Mouse (Mus musculus) bone marrow macrophage, adult 2 months (primary cell): Measurements from ENCODE around the gene Fgfr2. TPM values are rescaled to one million over a fixed set of nuclear protein-coding genes. Genes with fewer than 3 reads are reported as not detected.
"Not testable (repeated sequence)": the region's sequence is repeated elsewhere in the genome, so short reads cannot be mapped to it uniquely, and the experiment has no call there.

ENCODE experiments used
- H3K27ac ChIP-seq: 2 replicates; pipeline ENCODE4 v1.5.1; 2012; ENCODE audit warnings: low read depth, low read length; ENCODE audit not compliant: insufficient read depth
- H3K4me1 ChIP-seq: 2 replicates; pipeline ENCODE4 v1.6.1; 2012; ENCODE audit warnings: low read length; ENCODE audit not compliant: control insufficient read depth, insufficient read depth
- H3K4me3 ChIP-seq: 2 replicates; pipeline ENCODE4 v1.5.1; 2012; ENCODE audit warnings: mild to moderate bottlenecking, low read length, moderate library complexity; ENCODE audit not compliant: insufficient read depth
- CTCF ChIP-seq: IDR thresholded peaks from 2 replicates; pipeline ENCODE4 v1.5.1; 2012; ENCODE audit warnings: low read depth, mild to moderate bottlenecking, low read length, moderate library complexity
- POLR2A ChIP-seq: IDR thresholded peaks from 2 replicates; pipeline ENCODE4 v1.6.1; 2012; ENCODE audit warnings: mild to moderate bottlenecking, low read depth, low read length, borderline replicate concordance
- polyA plus RNA-seq: library from polyadenylated mRNA; stranded (reverse); fragments of >200 nt; gene quantifications from 2 replicates; pipeline ENCODE4 v1.2.4, GENCODE M21; 2012; ENCODE audit not compliant: missing spikeins, insufficient read depth, insufficient read length

Gene Fgfr2
- polyA plus RNA-seq, 1 experiment, result 0.27 TPM

GRCm38 (mm10) chr7:132540597-132540996 lies 582.6 kb downstream of the Fgfr2 start:
- no peak for TF ChIP-seq CTCF
- TF ChIP-seq POLR2A, result no peak
- Histone ChIP-seq H3K4me3 (no peak overlapping the region), H3K27ac (no peak overlapping the region), H3K4me1 (no peaks in the 10 kb centered on the region)

GRCm38 (mm10) chr7:132529206-132529605 lies 593.9 kb downstream of the Fgfr2 start:
- no peak overlapping the region for H3K4me3 ChIP-seq
- no peak overlapping the region for H3K27ac ChIP-seq
- TF ChIP-seq CTCF (no peak), POLR2A (no peak)
- no peaks in the 10 kb centered on the region for H3K4me1 ChIP-seq

- Histone ChIP-seq H3K4me1 (no peaks in the 10 kb centered on the region), H3K4me3 (no peak overlapping the region)
- no peak for TF ChIP-seq CTCF
- no peak for TF ChIP-seq POLR2A
These were observed 609.6 kb downstream of the Fgfr2 start for GRCm38 (mm10) chr7:132513419-132513982.

GRCm38 (mm10) chr7:132509110-132509509 lies 614.0 kb downstream of the Fgfr2 start:
- Histone ChIP-seq H3K27ac (no peak overlapping the region), H3K4me1 (no peaks in the 10 kb centered on the region), H3K4me3 (no peak overlapping the region)
- TF ChIP-seq CTCF (no peak), POLR2A (no peak)

More at GRCm38 (mm10) chr7:132513419-132513982, 609.6 kb downstream of the Fgfr2 start:
- no peak overlapping the region for H3K27ac ChIP-seq

- no peak overlapping the region for H3K4me3 ChIP-seq
- no peak for TF ChIP-seq POLR2A
- TF ChIP-seq CTCF, result no peak
- no peak overlapping the region for H3K27ac ChIP-seq
- no peaks in the 10 kb centered on the region for H3K4me1 ChIP-seq
These were observed 615.8 kb downstream of the Fgfr2 start for GRCm38 (mm10) chr7:132507361-132507760.

GRCm38 (mm10) chr7:132506226-132506625 lies 616.9 kb downstream of the Fgfr2 start:
- TF ChIP-seq POLR2A (no peak), CTCF (no peak)
- Histone ChIP-seq H3K4me3 (no peak overlapping the region), H3K4me1 (no peaks in the 10 kb centered on the region), H3K27ac (no peak overlapping the region)

GRCm38 (mm10) chr7:132502445-132502844 lies 620.7 kb downstream of the Fgfr2 start:
- H3K27ac ChIP-seq, H3K4me3 ChIP-seq: not testable (repeated sequence)

GRCm38 (mm10) chr7:132497142-132497541 lies 626.0 kb downstream of the Fgfr2 start:
- no peak for TF ChIP-seq CTCF
- TF ChIP-seq POLR2A, result no peak
- Histone ChIP-seq H3K4me3 (no peak overlapping the region), H3K4me1 (no peaks in the 10 kb centered on the region), H3K27ac (no peak overlapping the region)

More at GRCm38 (mm10) chr7:132502445-132502844, 620.7 kb downstream of the Fgfr2 start:
- H3K4me1 ChIP-seq, result not testable (repeated sequence)

- H3K4me1 ChIP-seq, result no peaks in the 10 kb centered on the region
- H3K4me3 ChIP-seq, result no peak overlapping the region
- no peak for TF ChIP-seq POLR2A
- TF ChIP-seq CTCF, result no peak
- no peak overlapping the region for H3K27ac ChIP-seq
These were observed 628.9 kb downstream of the Fgfr2 start for GRCm38 (mm10) chr7:132494263-132494662.

GRCm38 (mm10) chr7:132493632-132494031 lies 629.5 kb downstream of the Fgfr2 start:
- Histone ChIP-seq H3K4me1 (no peaks in the 10 kb centered on the region), H3K4me3 (no peak overlapping the region), H3K27ac (no peak overlapping the region)
- TF ChIP-seq POLR2A (no peak), CTCF (no peak)

- Histone ChIP-seq H3K4me1 (no peaks in the 10 kb centered on the region), H3K4me3 (no peak overlapping the region), H3K27ac (no peak overlapping the region)
- TF ChIP-seq CTCF, result no peak
- TF ChIP-seq POLR2A, result no peak
These were observed 631.2 kb downstream of the Fgfr2 start for GRCm38 (mm10) chr7:132491902-132492301.
